Mouse (Mus musculus) forebrain, postnatal 0 days (tissue): ENCODE results near the gene Tenm4. TPM values are rescaled to one million over a fixed set of nuclear protein-coding genes. Genes with fewer than 3 reads are reported as not detected.

Source experiments
- ATAC-seq: fragments of 200-750 bp; cut with Nextera tagmentation; 2 replicates; pipeline ENCODE4 v1.8.0; 2017; ENCODE audit warnings: mild to moderate bottlenecking, moderate library complexity
- DNase-seq: peaks from one replicate; pipeline ENCODE4 v3.0.0-alpha.2; 2015
- H3K27ac ChIP-seq: fragments of 300-500 bp; sonication (generic); 2 replicates; pipeline ENCODE4 v1.5.1; 2014; ENCODE audit warnings: low read depth, mild to moderate bottlenecking, antibody characterized with exemption, low read length, moderate library complexity, mixed read lengths
- H3K27me3 ChIP-seq: fragments of 300-500 bp; sonication (generic); 2 replicates; pipeline ENCODE4 v1.6.1; 2014; ENCODE audit warnings: mild to moderate bottlenecking, low read length, mixed read lengths; ENCODE audit not compliant: insufficient read depth
- H3K36me3 ChIP-seq: fragments of 300-500 bp; sonication (generic); 2 replicates; pipeline ENCODE4 v1.6.1; 2014; ENCODE audit warnings: mild to moderate bottlenecking, moderate library complexity; ENCODE audit not compliant: insufficient read depth
- H3K4me1 ChIP-seq: fragments of 300-500 bp; sonication (generic); 2 replicates; pipeline ENCODE4 v1.6.1; 2014; ENCODE audit warnings: antibody characterized with exemption; ENCODE audit not compliant: insufficient read depth
- H3K4me2 ChIP-seq: fragments of 300-500 bp; sonication (generic); 2 replicates; pipeline ENCODE4 v1.6.1; 2014; ENCODE audit warnings: low read depth, mild to moderate bottlenecking, moderate library complexity
- H3K4me3 ChIP-seq: fragments of 300-500 bp; sonication (generic); 2 replicates; pipeline ENCODE4 v1.5.1; 2014; ENCODE audit warnings: low read depth, low read length, mixed read lengths
- H3K9ac ChIP-seq: fragments of 300-500 bp; sonication (generic); 2 replicates; pipeline ENCODE4 v1.6.1; 2014; ENCODE audit warnings: mild to moderate bottlenecking
- H3K9me3 ChIP-seq: fragments of 300-500 bp; sonication (generic); 2 replicates; pipeline ENCODE4 v1.6.1; 2016; ENCODE audit warnings: low read length
- CTCF ChIP-seq: sonication (generic); IDR thresholded peaks from 2 replicates; pipeline ENCODE4 v1.5.1; 2016; ENCODE audit warnings: antibody characterized with exemption, control low read depth, low read depth
- WGBS: fragments of 180-500 bp; shearing (Covaris S2); extraction: QIAGEN DNeasy Blood & Tissue Kit; methylation state at CpG from one replicate; pipeline ENCODE4 v1.1.7; 2014; 5-methylcytosine and 5-hydroxymethylcytosine counted together
- polyA plus RNA-seq: library from polyadenylated mRNA; unstranded; fragments of >200 nt; fragmentation: Nextera tagmentation; extraction: Ambion mirVana; gene quantifications from 2 replicates; pipeline ENCODE4 v1.2.1, GENCODE M21; 2015
- total RNA-seq: library from RNA; depleted of rRNA; stranded (reverse); fragments of >200 nt; gene quantifications from 2 replicates; pipeline ENCODE4 v1.2.3, GENCODE M21; 2014

The Tenm4 gene
- total and polyA plus RNA-seq, 2 experiments from 2014 or later = 50.6 to 69.5 TPM

DNA sequence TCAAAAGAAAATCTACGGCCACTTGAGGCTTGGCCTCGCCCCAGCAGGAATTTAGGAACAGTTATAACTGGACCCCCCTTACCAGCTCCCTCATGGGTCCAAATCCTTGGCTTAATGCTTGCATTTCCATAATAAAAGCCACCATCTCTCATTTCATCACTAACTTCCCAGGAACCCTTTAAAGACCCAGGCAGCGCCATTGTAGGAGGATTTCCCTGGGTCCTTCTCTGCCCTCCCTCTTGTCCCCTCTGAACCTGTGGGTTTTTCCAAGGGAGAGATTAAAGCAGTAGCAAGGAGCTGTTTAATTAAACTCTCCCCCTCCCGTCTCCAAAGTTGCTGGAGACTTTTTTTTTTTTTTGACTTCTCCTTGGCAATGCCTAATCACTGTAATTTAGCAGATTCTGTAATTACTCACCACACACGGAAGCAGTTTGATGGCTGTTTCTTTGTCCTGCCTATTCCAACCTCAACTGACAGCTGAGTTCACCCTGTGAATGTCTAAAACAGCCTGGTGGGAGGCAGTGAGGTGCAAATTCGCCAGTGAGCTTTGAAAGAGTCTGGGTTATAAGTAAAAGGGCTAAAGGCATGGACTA is 501.4 kb downstream of the Tenm4 start:
- Histone ChIP-seq H3K27me3 (no peaks in the 10 kb centered on the region), H3K4me2 (no peak overlapping the region), H3K9me3 (no peaks in the 10 kb centered on the region), H3K36me3 (no peaks in the 10 kb centered on the region), H3K9ac (no peak overlapping the region), H3K4me1 (peaks cover 18% of the 10 kb centered on the region), H3K4me3 (no peak overlapping the region), H3K27ac (0 out of 2 replicates have a peak overlapping the region, but pooled peaks have one; percentile 43)
- no peak for TF ChIP-seq CTCF
- ATAC-seq (peak; percentile 86), DNase-seq (peak; percentile 44)
- 14% methylated on average over 6 of the region's 6 CpGs for WGBS

DNA sequence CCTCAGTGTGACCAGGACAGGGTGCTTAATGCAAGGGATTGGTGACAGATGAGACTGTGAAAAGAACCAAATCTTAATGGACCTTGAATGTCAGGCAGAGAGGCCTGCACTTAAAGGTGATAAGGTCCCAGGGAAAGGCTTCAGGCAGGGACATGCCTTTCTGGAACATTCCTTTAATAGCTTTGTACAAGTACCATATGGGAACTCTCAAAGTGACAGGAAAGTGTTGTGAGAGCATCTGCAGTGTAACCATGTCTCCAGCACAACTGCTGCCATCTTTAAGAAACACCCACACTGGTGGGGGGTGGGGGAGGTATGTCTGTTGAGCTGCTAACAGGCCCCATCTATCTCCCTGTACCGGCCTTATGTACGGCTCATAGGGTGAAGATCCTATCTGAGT is 506.0 kb downstream of the Tenm4 start:
- Histone ChIP-seq H3K9me3 (no peaks in the 10 kb centered on the region), H3K4me2 (no peak overlapping the region), H3K4me1 (peaks cover 4% of the 10 kb centered on the region), H3K9ac (no peak overlapping the region), H3K27ac (no peak overlapping the region), H3K36me3 (no peaks in the 10 kb centered on the region), H3K4me3 (no peak overlapping the region), H3K27me3 (no peaks in the 10 kb centered on the region)
- TF ChIP-seq CTCF = no peak
- peak; percentile 21 for DNase-seq
- WGBS = 77% methylated on average over 2 of the region's 2 CpGs
- peak; percentile 20; the same call in 1 of the 2 replicates for ATAC-seq

GRCm38 (mm10) chr7:96678236-96678635 is 507.2 kb downstream of the Tenm4 start:
- 95% methylated on average over 4 of the region's 4 CpGs for WGBS

GRCm38 (mm10) chr7:96679746-96680145 is 508.7 kb downstream of the Tenm4 start:
- no peak for DNase-seq
- Histone ChIP-seq H3K9ac (no peak overlapping the region), H3K4me3 (no peak overlapping the region), H3K27me3 (no peaks in the 10 kb centered on the region), H3K36me3 (no peaks in the 10 kb centered on the region), H3K9me3 (no peaks in the 10 kb centered on the region), H3K4me2 (no peak overlapping the region), H3K27ac (no peak overlapping the region), H3K4me1 (no peaks in the 10 kb centered on the region; the same call in 1 of the 2 replicates)
- no peak for TF ChIP-seq CTCF
- 43% methylated on average over 1 of the region's 1 CpGs for WGBS
- no peak for ATAC-seq

More at GRCm38 (mm10) chr7:96678236-96678635, 507.2 kb downstream of the Tenm4 start:
- no peak overlapping the region for H3K4me3 ChIP-seq
- no peak overlapping the region for H3K27ac ChIP-seq
- TF ChIP-seq CTCF = no peak
- no peaks in the 10 kb centered on the region; the same call in 1 of the 2 replicates for H3K4me1 ChIP-seq
- DNase-seq = no peak
- H3K9me3 ChIP-seq = no peaks in the 10 kb centered on the region
- H3K27me3 ChIP-seq = no peaks in the 10 kb centered on the region
- no peaks in the 10 kb centered on the region for H3K36me3 ChIP-seq
- no peak overlapping the region for H3K4me2 ChIP-seq
- ATAC-seq = no peak
- H3K9ac ChIP-seq = no peak overlapping the region

DNA sequence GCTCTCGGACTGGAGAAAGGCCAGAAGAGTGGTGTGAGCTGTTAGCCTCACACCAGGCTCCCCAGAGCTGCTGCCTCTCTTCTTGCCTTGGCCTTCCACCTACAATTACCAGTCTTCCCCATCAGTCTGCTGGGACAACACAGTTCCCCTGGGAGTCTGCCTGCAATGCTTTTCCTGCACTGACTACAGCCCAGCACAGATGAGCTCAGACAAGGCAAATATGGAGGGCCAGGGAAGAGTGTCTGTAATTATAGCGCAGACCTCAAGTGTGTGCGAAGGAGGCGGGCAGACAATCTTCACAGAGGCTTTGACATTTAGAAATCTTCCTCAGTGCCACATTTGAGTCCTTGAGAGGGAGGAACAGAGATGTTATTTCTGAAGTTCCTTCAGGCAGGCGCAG is 509.4 kb downstream of the Tenm4 start:
- Histone ChIP-seq H3K27ac (no peak overlapping the region), H3K9ac (no peak overlapping the region), H3K4me1 (no peaks in the 10 kb centered on the region; the same call in 1 of the 2 replicates), H3K36me3 (no peaks in the 10 kb centered on the region), H3K4me3 (no peak overlapping the region), H3K27me3 (no peaks in the 10 kb centered on the region), H3K4me2 (no peak overlapping the region), H3K9me3 (no peaks in the 10 kb centered on the region)
- TF ChIP-seq CTCF = no peak
- no peak for ATAC-seq
- 71% methylated on average over 5 of the region's 5 CpGs for WGBS
- DNase-seq = no peak

- ATAC-seq (no peak), DNase-seq (no peak)
- no peak for TF ChIP-seq CTCF
- WGBS = 61% methylated on average over 4 of the region's 4 CpGs
- H3K36me3 ChIP-seq = no peaks in the 10 kb centered on the region
- H3K9ac ChIP-seq = no peak overlapping the region
- no peaks in the 10 kb centered on the region for H3K27me3 ChIP-seq
- H3K4me1 ChIP-seq = no peaks in the 10 kb centered on the region; the same call in 1 of the 2 replicates
- H3K4me2 ChIP-seq = no peak overlapping the region
- no peak overlapping the region for H3K4me3 ChIP-seq
- H3K27ac ChIP-seq = no peak overlapping the region
- H3K9me3 ChIP-seq = no peaks in the 10 kb centered on the region
These were observed 510.8 kb downstream of the Tenm4 start for GRCm38 (mm10) chr7:96681808-96682207.

- H3K9ac ChIP-seq = no peak overlapping the region
- H3K27me3 ChIP-seq = no peaks in the 10 kb centered on the region
- 92% methylated on average over 3 of the region's 3 CpGs for WGBS
- no peaks in the 10 kb centered on the region for H3K36me3 ChIP-seq
- no peaks in the 10 kb centered on the region for H3K9me3 ChIP-seq
- no peak overlapping the region for H3K27ac ChIP-seq
- H3K4me2 ChIP-seq = no peak overlapping the region
- no peak for TF ChIP-seq CTCF
- DNase-seq (no peak), ATAC-seq (no peak)
- no peak overlapping the region for H3K4me3 ChIP-seq
- H3K4me1 ChIP-seq = peaks cover 5% of the 10 kb centered on the region; the same call in 1 of the 2 replicates
These were observed 517.1 kb downstream of the Tenm4 start for GRCm38 (mm10) chr7:96688141-96688540.
